Mouse (Mus musculus) forebrain, embryonic 10.5 days (tissue): ENCODE results near the gene Arfgef2. TPM values are rescaled to one million over a fixed set of nuclear protein-coding genes. Genes with fewer than 3 reads are reported as not detected.

Experiments used
- DNase-seq: peaks from one replicate; pipeline ENCODE4 v3.0.0-alpha.2; 2017; ENCODE audit warnings: low spot score; ENCODE audit errors: extremely low spot score
- H3K27ac ChIP-seq: fragments of 300-500 bp; sonication (generic); 2 replicates; pipeline ENCODE4 v1.5.1; 2016; ENCODE audit warnings: mild to moderate bottlenecking
- H3K27me3 ChIP-seq: fragments of 300-500 bp; sonication (generic); 2 replicates; pipeline ENCODE4 v1.6.1; 2016; ENCODE audit warnings: mild to moderate bottlenecking; ENCODE audit not compliant: poor library complexity, severe bottlenecking
- H3K36me3 ChIP-seq: fragments of 300-500 bp; sonication (generic); replicated peaks from 2 replicates; pipeline ENCODE4 v1.6.1; 2016; ENCODE audit warnings: mild to moderate bottlenecking, moderate library complexity
- H3K4me1 ChIP-seq: fragments of 300-500 bp; sonication (generic); 2 replicates; pipeline ENCODE4 v1.6.1; 2016
- H3K4me3 ChIP-seq: fragments of 300-500 bp; sonication (generic); 2 replicates; pipeline ENCODE4 v1.5.1; 2016; ENCODE audit warnings: mild to moderate bottlenecking, moderate library complexity
- H3K9me3 ChIP-seq: fragments of 300-500 bp; sonication (generic); 2 replicates; pipeline ENCODE4 v1.6.1; 2016; ENCODE audit warnings: mild to moderate bottlenecking, moderate library complexity
- whole genome bisulfite sequencing: fragments of 180-500 bp; shearing (Covaris S2); methylation state at CpG from one replicate; pipeline ENCODE4 v1.1.7; 2016; 5-methylcytosine and 5-hydroxymethylcytosine counted together
- polyA plus RNA-seq: library from polyadenylated mRNA; unstranded; fragments of >200 nt; fragmentation: Nextera tagmentation; extraction: Ambion mirVana; gene quantifications from 2 replicates; pipeline ENCODE4 v1.2.1, GENCODE M21; 2016

Gene Arfgef2
- polyA plus RNA-seq, 1 experiment from 2014 or later, result 5.4 TPM

DNA sequence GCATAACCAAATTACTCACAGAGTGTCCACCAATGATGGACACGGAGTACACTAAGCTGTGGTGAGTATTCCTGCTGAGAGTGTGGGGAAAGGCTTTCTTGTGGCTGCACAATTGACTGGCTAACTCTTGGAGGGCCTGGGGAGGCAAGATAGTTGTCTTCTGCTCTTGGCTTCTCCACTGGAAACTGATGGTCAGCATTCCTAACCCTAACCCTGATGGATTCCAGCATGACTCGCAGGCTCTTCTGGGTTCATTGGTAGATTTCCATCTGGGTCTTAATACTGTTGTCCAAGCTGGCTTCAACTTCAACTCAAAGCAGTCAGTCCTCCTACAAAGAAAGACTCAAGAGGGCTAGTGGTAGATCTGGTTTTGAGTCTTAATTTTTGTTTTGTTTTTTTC lies 137.8 kb downstream of the Arfgef2 start:
- no peaks in the 10 kb centered on the region for H3K4me1 ChIP-seq
- no peaks in the 10 kb centered on the region for H3K27me3 ChIP-seq
- peaks cover 100% of the 10 kb centered on the region for H3K36me3 ChIP-seq
- H3K9me3 ChIP-seq, result no peaks in the 10 kb centered on the region
- DNase-seq, result no peak
- no peak overlapping the region for H3K4me3 ChIP-seq
- no peak overlapping the region for H3K27ac ChIP-seq
- 92% methylated on average over 2 of the region's 2 CpGs for WGBS

DNA sequence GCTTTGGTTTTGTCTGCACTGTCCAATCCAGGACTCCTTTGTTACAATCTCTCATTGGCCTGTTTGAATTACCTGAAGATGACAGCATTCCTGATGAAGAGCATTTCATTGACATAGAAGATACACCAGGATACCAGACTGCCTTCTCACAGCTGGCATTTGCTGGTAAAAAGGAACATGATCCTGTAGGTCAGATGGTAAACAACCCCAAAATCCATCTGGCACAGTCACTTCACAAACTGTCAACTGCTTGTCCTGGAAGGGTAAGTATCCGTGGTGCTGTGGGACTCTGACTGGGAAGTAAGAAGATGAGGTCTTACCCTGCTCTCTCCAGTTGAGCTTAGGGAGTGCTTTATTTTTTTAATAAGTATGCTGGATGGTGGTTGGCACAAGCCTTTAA lies 139.0 kb downstream of the Arfgef2 start:
- H3K9me3 ChIP-seq, result no peaks in the 10 kb centered on the region
- no peak overlapping the region for H3K4me3 ChIP-seq
- DNase-seq, result no peak
- H3K27me3 ChIP-seq, result no peaks in the 10 kb centered on the region
- H3K4me1 ChIP-seq, result no peaks in the 10 kb centered on the region
- H3K36me3 ChIP-seq, result peaks cover 100% of the 10 kb centered on the region
- H3K27ac ChIP-seq, result no peak overlapping the region
- WGBS, result 85% methylated on average over 1 of the region's 1 CpGs

- Histone ChIP-seq H3K9me3 (no peaks in the 10 kb centered on the region), H3K4me1 (no peaks in the 10 kb centered on the region), H3K36me3 (peaks cover 100% of the 10 kb centered on the region), H3K27me3 (no peaks in the 10 kb centered on the region), H3K4me3 (no peak overlapping the region), H3K27ac (no peak overlapping the region)
- WGBS, result 78% methylated on average over 4 of the region's 4 CpGs
- no peak for DNase-seq
Observed at GRCm38 (mm10) chr2:166945456-166945855, 140.1 kb downstream of the Arfgef2 start.

Other genes starting within 250 kb of the Arfgef2 start
- gene Prex1, start 91.8 kb upstream of the Arfgef2 start, polyA plus RNA-seq, result 24.3 and 25.5 TPM in 2 replicates
- 10.4 and 11.1 TPM in 2 replicates for gene Trp53rkb, start 13.1 kb upstream of the Arfgef2 start, polyA plus RNA-seq
- 226 and 242 TPM in 2 replicates for gene Cse1l, start 100.5 kb downstream of the Arfgef2 start, polyA plus RNA-seq
- gene Stau1, start 190.7 kb downstream of the Arfgef2 start, polyA plus RNA-seq, result 87.9 and 91.6 TPM in 2 replicates
- gene Ddx27, start 209.6 kb downstream of the Arfgef2 start, polyA plus RNA-seq, result 76.1 and 77.8 TPM in 2 replicates